Mouse (Mus musculus) midbrain, embryonic 11.5 days (tissue): ENCODE measurements around the gene Snrpa1. TPM values are rescaled to one million over a fixed set of nuclear protein-coding genes. Genes with fewer than 3 reads are reported as not detected.

Experiments
- ATAC-seq: fragments of 200-750 bp; cut with Nextera tagmentation; 2 replicates; pipeline ENCODE4 v1.8.0; 2017; ENCODE audit warnings: moderate TSS enrichment, moderate library complexity; ENCODE audit not compliant: low FRiP score
- DNase-seq: peaks from one replicate; pipeline ENCODE4 v3.0.0; 2015; ENCODE audit warnings: low spot score; ENCODE audit errors: missing footprints
- H3K27ac ChIP-seq: fragments of 300-500 bp; sonication (generic); 2 replicates; pipeline ENCODE4 v1.5.1; 2014; ENCODE audit warnings: low read depth, low read length
- H3K27me3 ChIP-seq: fragments of 300-500 bp; sonication (generic); 2 replicates; pipeline ENCODE4 v1.6.1; 2014; ENCODE audit warnings: mild to moderate bottlenecking, low read length, moderate library complexity, mixed read lengths; ENCODE audit not compliant: control insufficient read depth, insufficient read depth
- H3K36me3 ChIP-seq: fragments of 300-500 bp; sonication (generic); 2 replicates; pipeline ENCODE4 v1.6.1; 2014; ENCODE audit warnings: mild to moderate bottlenecking, low read length, moderate library complexity, mixed read lengths; ENCODE audit not compliant: control insufficient read depth, insufficient read depth
- H3K4me1 ChIP-seq: fragments of 300-500 bp; sonication (generic); 2 replicates; pipeline ENCODE4 v1.6.1; 2014; ENCODE audit warnings: low read length; ENCODE audit not compliant: control insufficient read depth, insufficient read depth
- H3K4me2 ChIP-seq: fragments of 300-500 bp; sonication (generic); 2 replicates; pipeline ENCODE4 v1.6.1; 2014; ENCODE audit warnings: mild to moderate bottlenecking, moderate library complexity
- H3K4me3 ChIP-seq: fragments of 300-500 bp; sonication (generic); 2 replicates; pipeline ENCODE4 v1.5.1; 2014; ENCODE audit warnings: low read depth, low read length
- H3K9ac ChIP-seq: fragments of 300-500 bp; sonication (generic); 2 replicates; pipeline ENCODE4 v1.6.1; 2014; ENCODE audit warnings: low read length
- H3K9me3 ChIP-seq: fragments of 300-500 bp; sonication (generic); 2 replicates; pipeline ENCODE4 v1.6.1; 2016; ENCODE audit warnings: low read length; ENCODE audit not compliant: control insufficient read depth
- WGBS: fragments of 180-500 bp; shearing (Covaris S2); extraction: QIAGEN DNeasy Blood & Tissue Kit; methylation state at CpG from one replicate; pipeline ENCODE4 v1.1.7; 2014; 5-methylcytosine and 5-hydroxymethylcytosine counted together
- polyA plus RNA-seq: library from polyadenylated mRNA; unstranded; fragments of >200 nt; fragmentation: Nextera tagmentation; extraction: Ambion mirVana; gene quantifications from 2 replicates; pipeline ENCODE4 v1.2.1, GENCODE M21; 2014

The Snrpa1 gene
- polyA plus RNA-seq, 1 experiment from 2014 or later, result 230 TPM

- no peak overlapping the region for H3K9ac ChIP-seq
- peaks cover 31% of the 10 kb centered on the region for H3K36me3 ChIP-seq
- WGBS, result 91% methylated on average over 2 of the region's 2 CpGs
- ATAC-seq (no peak), DNase-seq (no peak)
- H3K4me1 ChIP-seq, result no peaks in the 10 kb centered on the region
- no peak overlapping the region for H3K27ac ChIP-seq
- no peaks in the 10 kb centered on the region for H3K9me3 ChIP-seq
- no peak overlapping the region for H3K4me2 ChIP-seq
- H3K27me3 ChIP-seq, result no peaks in the 10 kb centered on the region
- H3K4me3 ChIP-seq, result no peak overlapping the region
Observed at GRCm38 (mm10) chr7:66088077-66088476, 29.3 kb downstream of the Snrpa1 start.

GRCm38 (mm10) chr7:66090676-66091190 is 31.9 kb downstream of the Snrpa1 start:
- no peak overlapping the region for H3K9ac ChIP-seq
- no peak overlapping the region for H3K27ac ChIP-seq
- DNase-seq, result no peak
- no peaks in the 10 kb centered on the region for H3K27me3 ChIP-seq
- 84% methylated on average over 11 of the region's 11 CpGs for WGBS
- peaks cover 20% of the 10 kb centered on the region for H3K36me3 ChIP-seq
- no peaks in the 10 kb centered on the region for H3K9me3 ChIP-seq
- H3K4me3 ChIP-seq, result no peak overlapping the region
- no peak overlapping the region for H3K4me2 ChIP-seq
- H3K4me1 ChIP-seq, result no peaks in the 10 kb centered on the region
- ATAC-seq, result no peak

- ATAC-seq (no peak), DNase-seq (no peak)
- Histone ChIP-seq H3K4me2 (no peak overlapping the region), H3K9me3 (no peaks in the 10 kb centered on the region), H3K27me3 (no peaks in the 10 kb centered on the region), H3K4me1 (no peaks in the 10 kb centered on the region), H3K9ac (no peak overlapping the region), H3K36me3 (peaks cover 17% of the 10 kb centered on the region), H3K4me3 (no peak overlapping the region), H3K27ac (no peak overlapping the region)
- WGBS, result 85% methylated on average over 7 of the region's 7 CpGs
Observed at GRCm38 (mm10) chr7:66091553-66091952, 32.8 kb downstream of the Snrpa1 start.

- Histone ChIP-seq H3K4me3 (no peak overlapping the region), H3K9ac (no peak overlapping the region), H3K27ac (no peak overlapping the region), H3K36me3 (peaks cover 13% of the 10 kb centered on the region), H3K9me3 (no peaks in the 10 kb centered on the region), H3K4me2 (no peak overlapping the region), H3K27me3 (no peaks in the 10 kb centered on the region), H3K4me1 (no peaks in the 10 kb centered on the region)
- ATAC-seq, result no peak
- WGBS, result 93% methylated on average over 8 of the region's 8 CpGs
- no peak for DNase-seq
Observed at GRCm38 (mm10) chr7:66092656-66093055, 33.9 kb downstream of the Snrpa1 start.

GRCm38 (mm10) chr7:66094141-66094540 is 35.3 kb downstream of the Snrpa1 start:
- Histone ChIP-seq H3K27me3 (no peaks in the 10 kb centered on the region), H3K36me3 (0 out of 2 replicates have a peak, but pooled peaks cover 6% of the 10 kb centered on the region), H3K4me3 (no peak overlapping the region), H3K4me1 (no peaks in the 10 kb centered on the region), H3K27ac (no peak overlapping the region), H3K9ac (no peak overlapping the region), H3K4me2 (no peak overlapping the region), H3K9me3 (no peaks in the 10 kb centered on the region)
- ATAC-seq, result no peak
- DNase-seq, result no peak
- 79% methylated on average over 5 of the region's 5 CpGs for WGBS

GRCm38 (mm10) chr7:66098803-66099202 is 40.0 kb downstream of the Snrpa1 start:
- Histone ChIP-seq H3K4me2 (no peak overlapping the region), H3K27ac (no peak overlapping the region), H3K27me3 (no peaks in the 10 kb centered on the region), H3K9ac (no peak overlapping the region), H3K36me3 (no peaks in the 10 kb centered on the region), H3K9me3 (no peaks in the 10 kb centered on the region), H3K4me3 (no peak overlapping the region), H3K4me1 (no peaks in the 10 kb centered on the region)
- 84% methylated on average over 7 of the region's 7 CpGs for WGBS
- DNase-seq (no peak), ATAC-seq (no peak)

GRCm38 (mm10) chr7:66101866-66102265 is 43.1 kb downstream of the Snrpa1 start:
- Histone ChIP-seq H3K9ac (no peak overlapping the region), H3K27ac (no peak overlapping the region), H3K4me1 (no peaks in the 10 kb centered on the region), H3K4me2 (no peak overlapping the region), H3K4me3 (no peak overlapping the region), H3K27me3 (no peaks in the 10 kb centered on the region), H3K9me3 (no peaks in the 10 kb centered on the region), H3K36me3 (no peaks in the 10 kb centered on the region)
- DNase-seq (peak; percentile 94), ATAC-seq (no peak)
- WGBS, result 8% methylated on average over 4 of the region's 4 CpGs

- WGBS, result 90% methylated on average over 5 of the region's 5 CpGs
- Histone ChIP-seq H3K9me3 (no peaks in the 10 kb centered on the region), H3K9ac (no peak overlapping the region), H3K4me3 (no peak overlapping the region), H3K27ac (no peak overlapping the region), H3K4me1 (no peaks in the 10 kb centered on the region), H3K27me3 (no peaks in the 10 kb centered on the region), H3K36me3 (no peaks in the 10 kb centered on the region), H3K4me2 (no peak overlapping the region)
- ATAC-seq (no peak), DNase-seq (no peak)
Observed at GRCm38 (mm10) chr7:66104531-66104930, 45.7 kb downstream of the Snrpa1 start.

- no peak for DNase-seq
- WGBS, result 71% methylated on average over 4 of the region's 4 CpGs
Observed at GRCm38 (mm10) chr7:66105771-66106170, 47.0 kb downstream of the Snrpa1 start.

More at GRCm38 (mm10) chr7:66105771-66106170, 47.0 kb downstream of the Snrpa1 start:
- no peak overlapping the region for H3K27ac ChIP-seq
- no peaks in the 10 kb centered on the region for H3K9me3 ChIP-seq
- no peaks in the 10 kb centered on the region for H3K36me3 ChIP-seq
- H3K4me2 ChIP-seq, result no peak overlapping the region
- no peaks in the 10 kb centered on the region for H3K27me3 ChIP-seq
- H3K9ac ChIP-seq, result no peak overlapping the region
- ATAC-seq, result no peak
- H3K4me1 ChIP-seq, result peaks cover under 1% of the 10 kb centered on the region; the same call in 1 of the 2 replicates
- no peak overlapping the region for H3K4me3 ChIP-seq
